Mouse (Mus musculus) ES-E14 (cell line): Measurements from ENCODE around the gene Znhit1. TPM values are rescaled to one million over a fixed set of nuclear protein-coding genes. Genes with fewer than 3 reads are reported as not detected.
A peak's percentile ranks its signal among the peaks of the same experiment; 100 is the strongest.

ENCODE experiments used
- DNase-seq: peaks from one replicate; pipeline ENCODE4 v3.0.0-alpha.2; 2013; ENCODE audit warnings: low read depth, low spot score
- H3K27ac ChIP-seq: 2 replicates; pipeline ENCODE4 v1.5.1; 2012; ENCODE audit warnings: low read depth, mild to moderate bottlenecking, low read length, moderate library complexity, mixed read lengths; ENCODE audit not compliant: poor library complexity, insufficient read depth, severe bottlenecking
- H3K36me3 ChIP-seq: 2 replicates; pipeline ENCODE4 v1.6.1; 2012; ENCODE audit warnings: mild to moderate bottlenecking, low read length, moderate library complexity, mixed read lengths; ENCODE audit not compliant: control insufficient read depth, poor library complexity, insufficient read depth, severe bottlenecking
- H3K4me1 ChIP-seq, 2 experiments: fragments of 150-350 bp in 1 of 2; sonication (generic) in 1 of 2; 2 replicates each; pipeline ENCODE4 v1.6.1; 2012; ENCODE audit warnings: low read length in 2 of 2, mild to moderate bottlenecking in 1 of 2, mixed read lengths in 1 of 2; ENCODE audit not compliant: control insufficient read depth in 2 of 2, insufficient read depth in 2 of 2, poor library complexity in 1 of 2
- H3K4me3 ChIP-seq, 2 experiments: fragments of 150-350 bp in 1 of 2; sonication (generic) in 1 of 2; 2 replicates each; pipeline ENCODE4 v1.5.1; 2012; ENCODE audit warnings: low read length in 2 of 2, low read depth in 1 of 2, mild to moderate bottlenecking in 1 of 2, mixed read lengths in 1 of 2; ENCODE audit not compliant: insufficient read depth in 1 of 2, poor library complexity in 1 of 2, severe bottlenecking in 1 of 2
- H3K9ac ChIP-seq: 2 replicates; pipeline ENCODE4 v1.6.1; 2012; ENCODE audit warnings: low read depth, mild to moderate bottlenecking, low read length, mixed read lengths; ENCODE audit not compliant: poor library complexity, insufficient read depth, severe bottlenecking
- H3K9me3 ChIP-seq: fragments of 150-350 bp; sonication (generic); 2 replicates; pipeline ENCODE4 v1.6.1; 2012; ENCODE audit warnings: low read depth, mild to moderate bottlenecking, low read length; ENCODE audit not compliant: control insufficient read depth, insufficient read depth
- CHD2 ChIP-seq: IDR thresholded peaks from 2 replicates; pipeline ENCODE4 v1.6.1; 2014; ENCODE audit warnings: mild to moderate bottlenecking, low read depth, low read length, inconsistent platforms
- HCFC1 ChIP-seq: IDR thresholded peaks from 2 replicates; pipeline ENCODE4 v1.6.1; 2012; ENCODE audit warnings: low read length, inconsistent platforms, borderline replicate concordance; ENCODE audit not compliant: insufficient read depth
- MAFK ChIP-seq: IDR thresholded peaks from 2 replicates; pipeline ENCODE4 v1.6.1; 2014; ENCODE audit warnings: mild to moderate bottlenecking, low read depth, low read length, inconsistent platforms; ENCODE audit not compliant: insufficient read depth
- ZC3H11A ChIP-seq: IDR thresholded peaks from 2 replicates; pipeline ENCODE4 v1.6.1; 2012; ENCODE audit warnings: low read depth, mild to moderate bottlenecking, inconsistent platforms, low read length, borderline replicate concordance
- ZNF384 ChIP-seq: IDR thresholded peaks from 2 replicates; pipeline ENCODE4 v1.6.1; 2012; ENCODE audit warnings: low read depth, low read length, inconsistent platforms
- in situ Hi-C, 2 experiments: fragments of 600-800 bp; cut with MboI; formaldehyde crosslinking; loops; one replicate each; pipeline ENCODE4 v1.15.1; 2025; ENCODE audit warnings: low sequenced_read_pairs in 2 of 2, inconsistent platforms in 1 of 2; ENCODE audit not compliant: unreplicated experiment in 2 of 2
- total RNA-seq: library from RNA; depleted of rRNA; stranded (reverse); fragments of 300-350 nt; gene quantifications from 2 replicates; pipeline ENCODE4 v1.2.3, GENCODE M21; 2012

Znhit1 gene
- total RNA-seq, 1 experiment = 46.0 TPM

DNA sequence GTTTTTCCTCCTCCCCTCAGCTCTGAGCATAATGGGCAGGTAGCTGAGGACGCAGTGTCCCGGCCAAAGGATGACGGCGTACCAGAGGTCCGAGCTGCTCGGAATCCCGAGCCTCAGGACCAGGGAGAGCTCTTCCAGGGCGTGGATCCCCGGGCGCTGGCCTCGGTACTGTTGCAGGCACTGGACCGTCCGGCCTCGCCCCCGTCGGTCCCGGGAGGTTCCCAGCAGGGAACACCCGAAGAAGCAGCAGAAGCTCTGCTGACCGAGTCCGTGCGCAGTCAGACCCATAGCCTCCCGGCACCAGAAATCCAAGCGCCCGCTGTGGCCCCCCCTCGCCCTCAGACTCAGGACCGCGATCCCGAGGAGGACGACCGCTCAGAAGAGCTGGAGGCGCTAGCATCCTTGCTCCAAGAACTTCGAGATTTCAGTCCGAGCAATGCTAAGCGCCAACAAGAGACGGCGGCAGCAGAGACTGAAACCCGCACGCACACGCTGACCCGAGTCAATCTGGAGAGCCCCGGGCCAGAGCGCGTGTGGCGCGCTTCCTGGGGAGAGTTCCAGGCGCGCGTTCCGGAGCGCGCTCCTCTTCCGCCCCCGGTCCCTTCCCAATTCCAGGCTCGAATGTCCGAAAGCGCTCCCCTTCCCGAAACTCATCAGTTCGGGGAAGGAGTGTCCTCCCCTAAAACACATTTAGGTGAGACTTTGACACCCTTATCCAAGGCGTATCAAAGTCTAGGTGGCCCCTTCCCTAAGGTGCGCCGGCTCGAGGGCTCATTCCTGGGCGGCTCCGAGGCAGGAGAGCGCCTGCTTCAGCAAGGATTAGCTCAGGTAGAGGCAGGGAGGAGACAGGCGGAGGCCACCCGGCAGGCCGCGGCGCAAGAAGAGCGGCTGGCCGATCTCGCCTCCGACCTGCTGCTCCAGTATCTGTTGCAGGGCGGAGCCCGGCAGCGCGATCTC is 43.5 kb upstream of the Znhit1 start:
- TF ChIP-seq ZC3H11A = no peak
- no peak for TF ChIP-seq CHD2
- TF ChIP-seq ZNF384 = no peak
- no peak for TF ChIP-seq MAFK
- TF ChIP-seq HCFC1 = no peak
- H3K9me3 ChIP-seq = no peaks in the 10 kb centered on the region
- no peaks in the 10 kb centered on the region for H3K36me3 ChIP-seq
- H3K4me3 ChIP-seq = peak overlapping the region; percentile 70 to 71
- in situ Hi-C loops = no loop called here
- H3K9ac ChIP-seq = peak overlapping the region; percentile 65
- peaks cover 2 to 22% of the 10 kb centered on the region in 2 experiments; a peak in 1 of 4 replicates for H3K4me1 ChIP-seq
- DNase-seq = no peak
- no peak overlapping the region for H3K27ac ChIP-seq

DNA sequence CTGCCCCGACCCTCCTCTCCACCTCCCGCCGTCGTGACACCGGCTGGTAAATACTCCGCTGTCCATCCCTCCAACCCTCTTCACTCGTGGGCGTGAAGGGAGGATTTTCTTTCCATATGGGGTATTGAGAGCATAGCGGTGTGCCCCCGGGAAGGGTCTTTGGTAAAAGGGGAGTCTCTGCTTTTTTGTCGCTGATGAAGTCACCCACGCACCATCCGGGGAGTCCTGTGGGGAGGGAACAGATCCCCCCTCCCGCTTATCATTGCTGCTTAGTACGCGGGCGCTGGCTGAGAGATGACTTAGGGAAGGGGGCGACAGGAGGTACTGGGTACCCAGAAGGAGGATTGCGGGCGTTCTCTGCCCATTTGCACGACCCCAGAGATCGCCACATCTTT is 42.6 kb upstream of the Znhit1 start:
- no peak overlapping the region for H3K27ac ChIP-seq
- in situ Hi-C loops = no loop called here
- no peaks in the 10 kb centered on the region for H3K36me3 ChIP-seq
- H3K9ac ChIP-seq = no peak overlapping the region
- TF ChIP-seq MAFK = no peak
- no peak for TF ChIP-seq HCFC1
- no peak for TF ChIP-seq CHD2
- TF ChIP-seq ZNF384 = no peak
- TF ChIP-seq ZC3H11A = no peak
- H3K4me1 ChIP-seq = peaks cover 2 to 23% of the 10 kb centered on the region in 2 experiments; a peak in 1 of 4 replicates
- no peaks in the 10 kb centered on the region for H3K9me3 ChIP-seq
- no peak overlapping the region; a peak in 1 of 4 replicates for H3K4me3 ChIP-seq
- no peak for DNase-seq

DNA sequence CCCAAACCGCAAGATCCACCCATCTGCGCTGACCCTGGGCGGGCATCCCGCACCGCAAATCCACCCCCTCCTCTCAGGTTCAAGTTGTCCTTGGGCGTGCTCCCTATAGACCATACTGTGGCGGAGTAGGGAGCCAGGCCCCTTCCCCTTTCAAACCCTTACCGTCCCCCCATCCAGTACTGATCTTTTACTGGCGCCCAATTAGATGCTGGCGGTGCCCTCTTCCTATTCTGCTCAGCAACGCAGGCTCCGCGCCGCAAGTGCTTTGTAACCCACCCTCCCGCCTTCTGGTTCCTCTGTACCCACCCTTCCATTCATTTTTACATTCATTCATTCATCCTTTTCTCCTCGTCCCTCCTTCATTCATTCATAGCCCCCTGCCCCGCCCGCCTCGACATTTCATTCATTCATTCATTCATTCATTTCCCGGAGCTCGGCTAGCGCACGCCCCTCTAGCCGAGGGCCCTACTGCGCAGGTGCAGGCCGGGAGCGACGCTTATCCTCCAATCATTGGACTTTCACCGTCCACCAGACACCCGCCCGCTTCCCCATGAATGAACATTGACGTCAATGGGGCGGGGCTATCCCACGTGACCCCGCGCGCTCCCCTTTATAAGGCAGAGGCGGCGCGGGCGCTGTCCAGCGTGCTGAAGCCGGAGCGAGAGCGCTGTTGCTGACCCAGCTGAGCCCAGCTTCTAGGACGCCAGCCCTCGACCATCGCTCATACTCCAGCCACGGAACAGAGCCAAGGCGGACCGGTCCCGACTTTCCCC is 42.0 kb upstream of the Znhit1 start:
- Histone ChIP-seq H3K27ac (no peak overlapping the region), H3K4me1 (peaks cover 2 to 23% of the 10 kb centered on the region in 2 experiments; a peak in 1 of 4 replicates), H3K36me3 (no peaks in the 10 kb centered on the region), H3K9me3 (no peaks in the 10 kb centered on the region), H3K4me3 (peak overlapping the region; percentile 59 to 77), H3K9ac (peak overlapping the region; percentile 47)
- TF ChIP-seq ZC3H11A (no peak), MAFK (peak; percentile 16; the same call in 1 of the 2 replicates), CHD2 (no peak), ZNF384 (no peak), HCFC1 (no peak)
- peak; percentile 96 for DNase-seq
- in situ Hi-C loops = no loop called here

DNA sequence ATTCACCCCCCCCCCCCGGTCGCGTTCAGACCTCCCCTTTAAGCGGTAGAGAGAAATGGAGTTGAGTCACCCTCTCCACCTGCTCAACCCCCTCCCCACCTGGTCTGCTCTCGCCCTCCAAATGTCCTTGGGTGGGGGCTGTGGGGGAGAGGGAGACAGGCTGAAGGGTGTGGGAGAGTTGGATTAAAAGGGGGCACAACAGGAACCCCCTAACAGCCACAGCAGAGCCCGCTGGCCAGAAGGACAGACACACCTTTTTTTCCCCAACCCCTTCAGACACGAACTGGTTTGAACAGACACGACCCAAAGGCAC is 41.4 kb upstream of the Znhit1 start:
- no peaks in the 10 kb centered on the region for H3K36me3 ChIP-seq

More for the DNA sequence above, 41.4 kb upstream of the Znhit1 start:
- DNase-seq = no peak
- H3K9me3 ChIP-seq = no peaks in the 10 kb centered on the region
- H3K4me3 ChIP-seq = peak overlapping the region; percentile 59 to 77
- H3K9ac ChIP-seq = peak overlapping the region; percentile 47
- in situ Hi-C loops = no loop called here
- TF ChIP-seq CHD2 (no peak), MAFK (no peak), ZC3H11A (no peak), HCFC1 (no peak)
- peaks cover 2 to 21% of the 10 kb centered on the region in 2 experiments; a peak in 1 of 4 replicates for H3K4me1 ChIP-seq
- H3K27ac ChIP-seq = no peak overlapping the region
